Mouse (Mus musculus) spleen, adult 12 weeks (tissue): ENCODE measurements around the gene Rflna.

Source experiments
- DNase-seq: peaks from one replicate; pipeline ENCODE4 v3.0.0; 2022; ENCODE audit warnings: low spot score

The Rflna gene

GRCm38 (mm10) chr5:125002969-125003872, at the start of gene Rflna:
Rflna (plus strand) TSS chr5:125003221.
- DNase-seq, result no peak

GRCm38 (mm10) chr5:124954404-124955305, 48.4 kb upstream of the Rflna start:
- DNase-seq, result no peak

GRCm38 (mm10) chr5:124957491-124957890, 45.5 kb upstream of the Rflna start:
- no peak for DNase-seq

GRCm38 (mm10) chr5:124959099-124959498, 43.9 kb upstream of the Rflna start:
- no peak for DNase-seq

GRCm38 (mm10) chr5:124960131-124960901, 42.7 kb upstream of the Rflna start:
- DNase-seq, result no peak

GRCm38 (mm10) chr5:124961433-124961832, 41.6 kb upstream of the Rflna start:
- no peak for DNase-seq

- DNase-seq, result no peak
These were observed 40.3 kb upstream of the Rflna start for GRCm38 (mm10) chr5:124962761-124963160.

- no peak for DNase-seq
These were observed 39.0 kb upstream of the Rflna start for GRCm38 (mm10) chr5:124963806-124964672.

GRCm38 (mm10) chr5:124966622-124967332, 36.2 kb upstream of the Rflna start:
- no peak for DNase-seq

GRCm38 (mm10) chr5:124969790-124970189, 33.2 kb upstream of the Rflna start:
- no peak for DNase-seq

GRCm38 (mm10) chr5:124986222-124986621, 16.8 kb upstream of the Rflna start:
- no peak for DNase-seq

- DNase-seq, result no peak
These were observed 16.4 kb upstream of the Rflna start for GRCm38 (mm10) chr5:124986656-124987055.

- no peak for DNase-seq
These were observed 13.3 kb upstream of the Rflna start for GRCm38 (mm10) chr5:124989724-124990123.

GRCm38 (mm10) chr5:124992323-124992722, 10.7 kb upstream of the Rflna start:
- no peak for DNase-seq

GRCm38 (mm10) chr5:124992891-124993290, 10.1 kb upstream of the Rflna start:
- DNase-seq, result no peak

- no peak for DNase-seq
These were observed 6.2 kb upstream of the Rflna start for GRCm38 (mm10) chr5:124996816-124997215.

GRCm38 (mm10) chr5:124997913-124998312, 5.1 kb upstream of the Rflna start:
- DNase-seq, result no peak

GRCm38 (mm10) chr5:125000756-125001250, 2.2 kb upstream of the Rflna start:
- no peak for DNase-seq

GRCm38 (mm10) chr5:125003873-125004255, 843 bp downstream of the Rflna start:
- DNase-seq, result no peak
